Mouse (Mus musculus) heart, embryonic 16.5 days (tissue): ENCODE results near the gene Optc. TPM values are rescaled to one million over a fixed set of nuclear protein-coding genes. Genes with fewer than 3 reads are reported as not detected.

Experiments used
- ATAC-seq: fragments of 200-750 bp; cut with Nextera tagmentation; replicated peaks from 2 replicates; pipeline ENCODE4 v1.8.0; 2017; ENCODE audit warnings: moderate number of reproducible peaks; ENCODE audit not compliant: insufficient read depth, low FRiP score; ENCODE audit errors: extremely low read depth
- H3K27ac ChIP-seq: fragments of 300-500 bp; sonication (generic); 2 replicates; pipeline ENCODE4 v1.5.1; 2014; ENCODE audit warnings: mild to moderate bottlenecking, low read length, control low read depth, moderate library complexity
- H3K27me3 ChIP-seq: fragments of 300-500 bp; sonication (generic); 2 replicates; pipeline ENCODE4 v1.6.1; 2014; ENCODE audit warnings: low read length, mixed read lengths; ENCODE audit not compliant: control insufficient read depth, insufficient read depth
- H3K36me3 ChIP-seq: fragments of 300-500 bp; sonication (generic); 2 replicates; pipeline ENCODE4 v1.6.1; 2014; ENCODE audit not compliant: control insufficient read depth, insufficient read depth
- H3K4me1 ChIP-seq: fragments of 300-500 bp; sonication (generic); 2 replicates; pipeline ENCODE4 v1.6.1; 2014; ENCODE audit warnings: low read length, mixed read lengths; ENCODE audit not compliant: control insufficient read depth, insufficient read depth
- H3K4me2 ChIP-seq: fragments of 300-500 bp; sonication (generic); 2 replicates; pipeline ENCODE4 v1.6.1; 2014; ENCODE audit warnings: low read depth, mild to moderate bottlenecking, control low read depth, low read length
- H3K4me3 ChIP-seq: fragments of 300-500 bp; sonication (generic); 2 replicates; pipeline ENCODE4 v1.5.1; 2014; ENCODE audit warnings: mild to moderate bottlenecking, control low read depth, low read length
- H3K9ac ChIP-seq: fragments of 300-500 bp; sonication (generic); 2 replicates; pipeline ENCODE4 v1.6.1; 2014; ENCODE audit warnings: low read length, control low read depth
- H3K9me3 ChIP-seq: fragments of 300-500 bp; sonication (generic); replicated peaks from 2 replicates; pipeline ENCODE4 v1.6.1; 2016; ENCODE audit warnings: low read length; ENCODE audit not compliant: control insufficient read depth
- WGBS: fragments of 180-500 bp; shearing (Covaris S2); extraction: QIAGEN DNeasy Blood & Tissue Kit; methylation state at CpG from one replicate; pipeline ENCODE4 v1.1.7; 2014; 5-methylcytosine and 5-hydroxymethylcytosine counted together
- polyA plus RNA-seq: library from polyadenylated mRNA; unstranded; fragments of >200 nt; fragmentation: Nextera tagmentation; extraction: Ambion mirVana; gene quantifications from 2 replicates; pipeline ENCODE4 v1.2.1, GENCODE M21; 2015

Gene Optc
- polyA plus RNA-seq, 1 experiment from 2014 or later: 0.28 TPM

DNA sequence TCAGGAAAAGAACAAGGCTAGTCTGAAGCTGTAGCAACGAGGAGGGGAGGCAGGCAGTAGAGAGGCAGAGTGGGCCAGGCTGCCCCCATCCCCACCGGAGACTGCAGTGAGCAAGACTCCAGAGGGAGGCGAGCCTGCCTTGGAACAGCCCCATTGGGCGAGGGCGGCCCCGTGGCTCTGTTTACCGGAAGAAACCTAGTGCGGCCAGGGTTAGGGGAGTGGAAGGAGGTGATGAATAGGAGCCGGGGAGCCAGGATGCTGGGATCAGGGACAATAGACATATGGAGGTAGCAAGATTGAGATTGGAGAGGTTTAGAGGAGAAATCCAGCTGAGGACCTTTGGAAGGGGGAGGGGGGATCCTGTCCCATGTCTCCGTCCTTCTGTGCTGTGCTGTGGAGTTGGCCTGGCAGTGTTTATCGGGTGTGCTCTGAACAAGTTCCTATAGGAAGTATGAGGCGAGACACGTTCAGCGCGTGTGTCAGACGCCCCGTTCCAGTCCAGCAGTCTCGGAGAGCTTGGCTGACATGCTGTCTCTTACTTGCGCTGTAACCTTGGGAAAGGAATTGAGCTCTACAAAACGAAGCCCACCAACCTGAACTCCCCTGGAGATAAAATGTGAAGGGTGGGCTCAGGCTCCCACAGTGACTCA, 17.7 kb downstream of the Optc start:
- 19% methylated on average over 20 of the region's 20 CpGs for WGBS
- ATAC-seq: peak; percentile 62

GRCm38 (mm10) chr1:133887538-133888250, 20.1 kb downstream of the Optc start:
- H3K36me3 ChIP-seq: no peaks in the 10 kb centered on the region
- H3K9ac ChIP-seq: no peak overlapping the region
- peaks cover 28% of the 10 kb centered on the region for H3K4me1 ChIP-seq
- no peak for ATAC-seq
- no peaks in the 10 kb centered on the region for H3K9me3 ChIP-seq
- 90% methylated on average over 5 of the region's 5 CpGs for WGBS
- H3K27me3 ChIP-seq: no peaks in the 10 kb centered on the region
- H3K27ac ChIP-seq: no peak overlapping the region
- H3K4me3 ChIP-seq: no peak overlapping the region
- no peak overlapping the region for H3K4me2 ChIP-seq

More for the DNA sequence above, 17.7 kb downstream of the Optc start:
- Histone ChIP-seq H3K4me3 (peak overlapping the region; percentile 18; the same call in 1 of the 2 replicates), H3K9ac (peak overlapping the region; percentile 41), H3K36me3 (no peaks in the 10 kb centered on the region), H3K4me1 (peaks cover 43% of the 10 kb centered on the region), H3K9me3 (no peaks in the 10 kb centered on the region), H3K27ac (peak overlapping the region; percentile 70), H3K4me2 (peak overlapping the region; percentile 48), H3K27me3 (no peaks in the 10 kb centered on the region)

DNA sequence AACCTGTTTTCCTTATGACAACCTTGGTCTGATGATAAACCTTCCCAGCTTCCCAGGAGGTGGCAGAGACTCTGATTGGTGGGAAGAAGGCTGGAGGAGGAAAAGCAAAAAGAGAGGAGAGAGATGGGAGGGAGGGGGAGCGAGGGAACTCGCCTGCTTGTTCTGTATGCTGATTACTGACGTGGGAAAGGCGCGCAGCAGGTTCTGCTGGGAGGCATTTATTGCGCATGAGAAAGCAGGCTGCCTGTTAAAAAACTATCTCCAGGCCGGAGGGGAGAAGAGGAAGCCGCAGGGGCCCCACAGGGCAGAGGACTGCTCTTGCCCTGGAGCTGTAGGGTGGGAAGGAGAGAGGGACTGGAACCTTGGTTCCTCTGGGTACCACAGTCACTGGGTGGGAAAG, 20.8 kb downstream of the Optc start:
- Histone ChIP-seq H3K36me3 (no peaks in the 10 kb centered on the region), H3K9me3 (no peaks in the 10 kb centered on the region)
- 20% methylated on average over 8 of the region's 8 CpGs for WGBS

GRCm38 (mm10) chr1:133886431-133886830, 21.4 kb downstream of the Optc start:
- H3K27ac ChIP-seq: no peak overlapping the region
- no peak overlapping the region for H3K4me2 ChIP-seq
- 61% methylated on average over 6 of the region's 6 CpGs for WGBS
- no peaks in the 10 kb centered on the region for H3K9me3 ChIP-seq
- H3K36me3 ChIP-seq: no peaks in the 10 kb centered on the region
- no peak overlapping the region for H3K4me3 ChIP-seq
- no peaks in the 10 kb centered on the region for H3K27me3 ChIP-seq
- peaks cover 30% of the 10 kb centered on the region for H3K4me1 ChIP-seq
- H3K9ac ChIP-seq: no peak overlapping the region
- no peak for ATAC-seq

More for the DNA sequence above, 20.8 kb downstream of the Optc start:
- no peak for ATAC-seq
- Histone ChIP-seq H3K27me3 (no peaks in the 10 kb centered on the region), H3K9ac (no peak overlapping the region), H3K4me3 (no peak overlapping the region), H3K27ac (no peak overlapping the region), H3K4me1 (peaks cover 31% of the 10 kb centered on the region), H3K4me2 (no peak overlapping the region)

- Histone ChIP-seq H3K9me3 (no peaks in the 10 kb centered on the region), H3K9ac (no peak overlapping the region), H3K4me1 (peaks cover 27% of the 10 kb centered on the region), H3K4me3 (no peak overlapping the region), H3K4me2 (no peak overlapping the region), H3K27ac (no peak overlapping the region), H3K36me3 (no peaks in the 10 kb centered on the region), H3K27me3 (no peaks in the 10 kb centered on the region)
- WGBS: 85% methylated on average over 7 of the region's 7 CpGs
- ATAC-seq: no peak
Measured at GRCm38 (mm10) chr1:133885811-133886210, 22.0 kb downstream of the Optc start.

DNA sequence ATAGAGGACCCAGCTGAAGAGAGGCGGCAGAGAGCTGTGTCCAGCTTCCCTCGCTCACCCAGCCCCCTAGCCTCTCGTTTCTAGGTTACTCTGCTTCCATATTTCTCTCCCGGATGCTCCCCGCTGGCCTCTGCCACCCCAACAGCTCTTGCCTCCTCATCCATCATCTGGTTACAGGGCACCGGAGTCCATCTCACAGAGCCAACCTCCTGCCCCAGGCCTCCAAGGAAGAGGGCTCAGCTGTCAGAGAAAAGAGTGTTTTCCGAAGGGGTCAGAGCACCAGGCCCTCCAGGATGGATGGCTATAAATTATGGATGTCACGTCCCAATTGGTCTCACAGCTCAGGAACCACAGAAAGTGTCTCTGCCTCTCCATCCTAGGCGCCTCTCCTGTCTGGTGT, 23.1 kb downstream of the Optc start:
- Histone ChIP-seq H3K9me3 (no peaks in the 10 kb centered on the region), H3K36me3 (no peaks in the 10 kb centered on the region), H3K4me2 (no peak overlapping the region), H3K4me3 (no peak overlapping the region), H3K4me1 (peaks cover 19% of the 10 kb centered on the region), H3K27me3 (no peaks in the 10 kb centered on the region), H3K9ac (no peak overlapping the region), H3K27ac (no peak overlapping the region)
- 81% methylated on average over 9 of the region's 9 CpGs for WGBS
- ATAC-seq: no peak

GRCm38 (mm10) chr1:133884090-133884489, 23.7 kb downstream of the Optc start:
- no peaks in the 10 kb centered on the region for H3K9me3 ChIP-seq
- WGBS: 70% methylated on average over 6 of the region's 6 CpGs
- no peak overlapping the region for H3K4me3 ChIP-seq
- H3K4me1 ChIP-seq: peaks cover 20% of the 10 kb centered on the region
- no peak overlapping the region for H3K27ac ChIP-seq
- H3K9ac ChIP-seq: no peak overlapping the region
- no peaks in the 10 kb centered on the region for H3K27me3 ChIP-seq
- no peak for ATAC-seq
- H3K36me3 ChIP-seq: no peaks in the 10 kb centered on the region
- H3K4me2 ChIP-seq: no peak overlapping the region

GRCm38 (mm10) chr1:133882283-133883217, 25.2 kb downstream of the Optc start:
- no peak overlapping the region for H3K4me3 ChIP-seq
- H3K27me3 ChIP-seq: no peaks in the 10 kb centered on the region
- no peak overlapping the region for H3K27ac ChIP-seq
- WGBS: 54% methylated on average over 11 of the region's 11 CpGs
- H3K36me3 ChIP-seq: no peaks in the 10 kb centered on the region
- H3K4me1 ChIP-seq: peaks cover 22% of the 10 kb centered on the region
- no peak for ATAC-seq
- H3K9ac ChIP-seq: no peak overlapping the region
- H3K9me3 ChIP-seq: no peaks in the 10 kb centered on the region
- no peak overlapping the region for H3K4me2 ChIP-seq
